Mouse (Mus musculus) CH12.LX (cell line): ENCODE data around the gene Map2k1. TPM values are rescaled to one million over a fixed set of nuclear protein-coding genes. Genes with fewer than 3 reads are reported as not detected.
A peak's percentile ranks its signal among the peaks of the same experiment; 100 is the strongest.

Experiments used
- DNase-seq: peaks from one replicate; pipeline ENCODE4 v3.0.0-alpha.2; 2013; ENCODE audit errors: extremely low read depth
- H3K27ac ChIP-seq: 2 replicates; pipeline ENCODE4 v1.5.1; 2012; ENCODE audit warnings: low read depth, mild to moderate bottlenecking, control low read depth, moderate library complexity; ENCODE audit not compliant: insufficient read depth
- H3K27me3 ChIP-seq: replicated peaks from 2 replicates; pipeline ENCODE3; 2012; ENCODE audit warnings: inconsistent platforms
- H3K36me3 ChIP-seq, 2 experiments: replicated peaks in 1 of 2; 2 replicates each; pipeline versions ENCODE3 to v1.6.1; 2012; ENCODE audit warnings: inconsistent platforms in 1 of 2, low read length in 1 of 2, mild to moderate bottlenecking in 1 of 2, mixed read lengths in 1 of 2, moderate library complexity in 1 of 2; ENCODE audit not compliant: control insufficient read depth in 1 of 2, insufficient read depth in 1 of 2
- H3K4me1 ChIP-seq, 2 experiments: 2 replicates each; pipeline ENCODE4 v1.6.1; 2012; ENCODE audit warnings: inconsistent platforms in 1 of 2, moderate library complexity in 1 of 2; ENCODE audit not compliant: insufficient read depth in 2 of 2, control insufficient read depth in 1 of 2
- H3K4me2 ChIP-seq: 2 replicates; pipeline ENCODE4 v1.6.1; 2012; ENCODE audit warnings: low read depth, mild to moderate bottlenecking, control low read depth; ENCODE audit not compliant: poor library complexity, insufficient read depth, severe bottlenecking
- H3K4me3 ChIP-seq, 3 experiments: fragments of 150-350 bp in 1 of 3; sonication (generic) in 1 of 3; replicated peaks in 1 of 3; 2 replicates each; pipeline versions ENCODE3 to v1.5.1; 2011 to 2012; ENCODE audit warnings: low read depth in 2 of 3, low read length in 2 of 3, mild to moderate bottlenecking in 2 of 3, moderate library complexity in 2 of 3, control low read depth in 1 of 3, improper control_type of control experiment in 1 of 3, inconsistent platforms in 1 of 3, mixed read lengths in 1 of 3; ENCODE audit not compliant: poor library complexity in 1 of 3
- H3K79me2 ChIP-seq: replicated peaks from 2 replicates; pipeline ENCODE4 v1.6.1; 2012; ENCODE audit warnings: mild to moderate bottlenecking, moderate library complexity; ENCODE audit not compliant: control insufficient read depth, poor library complexity, insufficient read depth, severe bottlenecking; ENCODE audit errors: extremely low read depth
- H3K9ac ChIP-seq: 2 replicates; pipeline ENCODE4 v1.6.1; 2012; ENCODE audit warnings: low read depth, mild to moderate bottlenecking, control low read depth, moderate library complexity; ENCODE audit not compliant: insufficient read depth
- H3K9me3 ChIP-seq: replicated peaks from 2 replicates; pipeline ENCODE3; 2012; ENCODE audit warnings: low read length, inconsistent platforms, mixed read lengths
- BHLHE40 ChIP-seq: IDR thresholded peaks from 2 replicates; pipeline ENCODE4 v1.6.1; 2011; ENCODE audit warnings: mild to moderate bottlenecking, low read depth, low read length, improper control_type of control experiment
- CHD1 ChIP-seq: IDR thresholded peaks from 2 replicates; pipeline ENCODE4 v1.6.1; 2012; ENCODE audit warnings: low read depth, low read length, improper control_type of control experiment, inconsistent platforms
- CTCF ChIP-seq, 2 experiments: IDR thresholded peaks in 1 of 2; conservative IDR thresholded peaks in 1 of 2; 2 replicates each; pipeline ENCODE4 v1.5.1; 2011 to 2012; ENCODE audit warnings: low read depth in 2 of 2, low read length in 2 of 2, improper control_type of control experiment in 1 of 2, inconsistent platforms in 1 of 2, mild to moderate bottlenecking in 1 of 2, moderate library complexity in 1 of 2
- E2F4 ChIP-seq: IDR thresholded peaks from 2 replicates; pipeline ENCODE4 v1.6.1; 2011; ENCODE audit warnings: low read depth, low read length, improper control_type of control experiment; ENCODE audit not compliant: insufficient replicate concordance
- EP300 ChIP-seq: IDR thresholded peaks from 2 replicates; pipeline ENCODE4 v1.6.1; 2011; ENCODE audit warnings: low read length, improper control_type of control experiment
- ETS1 ChIP-seq: conservative IDR thresholded peaks from 2 replicates; pipeline ENCODE4 v1.6.1; 2012; ENCODE audit warnings: low read depth, mild to moderate bottlenecking, inconsistent platforms, low read length, improper control_type of control experiment, moderate library complexity
- GABPA ChIP-seq: IDR thresholded peaks from 2 replicates; pipeline ENCODE4 v1.6.1; 2012; ENCODE audit warnings: low read depth, low read length, improper control_type of control experiment, inconsistent platforms; ENCODE audit not compliant: insufficient replicate concordance
- IRF4 ChIP-seq: IDR thresholded peaks from 2 replicates; pipeline ENCODE4 v1.6.1; 2014; ENCODE audit warnings: low read depth, mild to moderate bottlenecking, inconsistent platforms, low read length, improper control_type of control experiment
- KAT2A ChIP-seq: IDR thresholded peaks from 2 replicates; pipeline ENCODE4 v1.6.1; 2012; ENCODE audit warnings: low read length, improper control_type of control experiment, inconsistent platforms; ENCODE audit not compliant: insufficient replicate concordance
- MAFK ChIP-seq: IDR thresholded peaks from 2 replicates; pipeline ENCODE4 v1.6.1; 2011; ENCODE audit warnings: low read length, improper control_type of control experiment; ENCODE audit not compliant: insufficient replicate concordance
- MAX ChIP-seq: IDR thresholded peaks from 2 replicates; pipeline ENCODE4 v1.6.1; 2011; ENCODE audit warnings: low read length, improper control_type of control experiment
- MEF2A ChIP-seq: IDR thresholded peaks from 2 replicates; pipeline ENCODE4 v1.6.1; 2014; ENCODE audit warnings: low read depth, mild to moderate bottlenecking, inconsistent platforms, low read length, improper control_type of control experiment, borderline replicate concordance
- MXI1 ChIP-seq: IDR thresholded peaks from 2 replicates; pipeline ENCODE4 v1.6.1; 2011; ENCODE audit warnings: mild to moderate bottlenecking, low read depth, low read length, improper control_type of control experiment
- NELFE ChIP-seq: IDR thresholded peaks from 2 replicates; pipeline ENCODE4 v1.6.1; 2011; ENCODE audit warnings: low read depth, low read length, improper control_type of control experiment
- POLR2AphosphoS2 ChIP-seq: IDR thresholded peaks from 2 replicates; pipeline ENCODE4 v1.6.1; 2011; ENCODE audit warnings: low read depth, low read length, improper control_type of control experiment
- RCOR1 ChIP-seq: conservative IDR thresholded peaks from 2 replicates; pipeline ENCODE4 v1.6.1; 2012; ENCODE audit warnings: low read depth, mild to moderate bottlenecking, inconsistent platforms, low read length, improper control_type of control experiment
- SIN3A ChIP-seq: IDR thresholded peaks from 2 replicates; pipeline ENCODE4 v1.6.1; 2012; ENCODE audit warnings: low read length, improper control_type of control experiment, inconsistent platforms
- SMC3 ChIP-seq: IDR thresholded peaks from 2 replicates; pipeline ENCODE4 v1.6.1; 2011; ENCODE audit warnings: low read depth, low read length, improper control_type of control experiment
- TBP ChIP-seq: conservative IDR thresholded peaks from 2 replicates; pipeline ENCODE4 v1.6.1; 2011; ENCODE audit warnings: low read depth, low read length, improper control_type of control experiment
- ZKSCAN1 ChIP-seq: IDR thresholded peaks from 2 replicates; pipeline ENCODE4 v1.6.1; 2012; ENCODE audit warnings: low read depth, inconsistent platforms, low read length, improper control_type of control experiment, borderline replicate concordance
- dilution Hi-C: fragments of 300-500 bp; cut with MboI; formaldehyde crosslinking; loops from 2 replicates; pipeline ENCODE4 v1.14.3; 2020; ENCODE audit warnings: low sequenced_read_pairs; ENCODE audit not compliant: extremely low pct_unique_long_range_greater_than_20kb, extremely low pct_ligation_motif_present
- in situ Hi-C: fragments of 300-500 bp; cut with MboI; formaldehyde crosslinking; loops from 3 replicates; pipeline ENCODE4 v1.14.3; 2019; ENCODE audit warnings: low sequenced_read_pairs, low pct_ligation_motif_present, low pct_unique_long_range_greater_than_20kb, mixed read lengths
- polyA plus RNA-seq: library from polyadenylated mRNA; unstranded; fragments of >175 nt; gene quantifications from 2 replicates; pipeline ENCODE4 v1.2.1, GENCODE M21; 2012; ENCODE audit warnings: low read depth; ENCODE audit not compliant: insufficient read length
- total RNA-seq, 2 experiments: library from RNA; depleted of rRNA; stranded (reverse); fragments of 300-350 nt in 1 of 2; fragments of >200 nt in 1 of 2; gene quantifications; 2 replicates each; pipeline ENCODE4 v1.2.3; 2012 to 2014

Gene Map2k1
- total and polyA plus RNA-seq, 3 experiments = 56.3 to 122 (median 74.0) TPM

- Histone ChIP-seq H3K4me3 (no peak overlapping the region), H3K36me3 (peaks cover 0 to 56% of the 10 kb centered on the region in 2 experiments), H3K4me2 (no peak overlapping the region), H3K79me2 (peaks cover 7% of the 10 kb centered on the region), H3K27me3 (no peaks in the 10 kb centered on the region), H3K9ac (no peak overlapping the region), H3K27ac (no peak overlapping the region), H3K4me1 (peaks cover 0 to 30% of the 10 kb centered on the region in 2 experiments; a peak in 2 of 4 replicates), H3K9me3 (no peaks in the 10 kb centered on the region)
- no peak for TF ChIP-seq MAFK
- TF ChIP-seq IRF4 = no peak
- TF ChIP-seq RCOR1 = no peak
- no peak for TF ChIP-seq SIN3A
- no peak for TF ChIP-seq ETS1
- no peak for TF ChIP-seq CTCF (conservative IDR thresholded peaks at IDR 0.05 in 1 of 2, IDR thresholded peaks at IDR 0.05 in 1 of 2; ENCODE audit: low read depth in 2 of 2, low read length in 2 of 2)
- TF ChIP-seq TBP = no peak
- no peak for TF ChIP-seq NELFE
- TF ChIP-seq SMC3 = no peak
- TF ChIP-seq E2F4 = no peak
- no peak for TF ChIP-seq POLR2AphosphoS2
- TF ChIP-seq MAX = no peak
- no peak for TF ChIP-seq CHD1
- no peak for TF ChIP-seq MXI1
- TF ChIP-seq MEF2A = no peak
- no peak for TF ChIP-seq GABPA
- no peak for TF ChIP-seq BHLHE40
- TF ChIP-seq ZKSCAN1 = no peak
- no peak for TF ChIP-seq EP300
- DNase-seq = no peak
- in situ Hi-C loops (no loop called here), dilution Hi-C loops (no loop called here)
These were observed 34.1 kb downstream of the Map2k1 start for GRCm38 (mm10) chr9:64219305-64219704.

DNA sequence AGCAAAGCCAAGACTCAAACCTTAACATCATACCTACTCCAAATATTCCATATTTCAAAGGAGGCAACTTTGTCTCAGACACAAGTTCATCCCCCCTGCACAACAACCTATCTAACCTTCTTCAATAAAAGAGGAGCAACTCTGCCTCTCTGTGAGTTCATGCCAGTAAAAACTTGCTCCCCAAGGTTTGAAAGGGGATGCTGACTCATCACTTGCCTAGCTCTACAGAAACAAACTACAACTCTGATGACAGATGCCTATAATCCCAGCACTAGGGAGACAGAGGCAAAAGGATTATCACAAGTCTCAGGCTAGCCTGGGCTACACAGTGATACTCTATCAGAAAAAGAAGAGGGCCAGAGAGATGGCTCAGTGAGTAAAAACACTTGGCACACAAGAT lies 35.5 kb downstream of the Map2k1 start:
- Histone ChIP-seq H3K9me3 (no peaks in the 10 kb centered on the region), H3K4me1 (peaks cover 0 to 30% of the 10 kb centered on the region in 2 experiments; a peak in 2 of 4 replicates), H3K79me2 (peaks cover 5% of the 10 kb centered on the region), H3K27me3 (no peaks in the 10 kb centered on the region)
- dilution Hi-C loops = no loop called here
- TF ChIP-seq MAFK (peak; percentile 58; the same call in 1 of the 2 replicates), KAT2A (no peak)
- TF ChIP-seq, all 38 proteins: peak for 1
- DNase-seq = no peak
- Histone ChIP-seq H3K4me3 (no peak overlapping the region), H3K4me2 (no peak overlapping the region), H3K27ac (no peak overlapping the region), H3K9ac (no peak overlapping the region), H3K36me3 (peaks cover 4 to 62% of the 10 kb centered on the region in 2 experiments)
- in situ Hi-C loops = no loop called here
